Mouse (Mus musculus) forelimb bud, embryonic 11.5 days (tissue): ENCODE measurements around the gene Lingo3.
"Not testable (repeated sequence)": the region's sequence is repeated elsewhere in the genome, so short reads cannot be mapped to it uniquely, and the experiment has no call there.

Source experiments
- DNase-seq: peaks from one replicate; pipeline ENCODE4 v3.0.0-alpha.2; 2012; ENCODE audit warnings: low read depth, low spot score

Lingo3 gene

GRCm38 (mm10) chr10:80821991-80822390 lies 21.8 kb downstream of the Lingo3 start:
- no peak for DNase-seq

- no peak for DNase-seq
Observed at GRCm38 (mm10) chr10:80819406-80819805, 24.4 kb downstream of the Lingo3 start.

GRCm38 (mm10) chr10:80818599-80819281 lies 25.1 kb downstream of the Lingo3 start:
- DNase-seq: no peak

- not testable (repeated sequence) for DNase-seq
Observed at GRCm38 (mm10) chr10:80817955-80818354, 25.9 kb downstream of the Lingo3 start.

GRCm38 (mm10) chr10:80817164-80817563 lies 26.7 kb downstream of the Lingo3 start:
- no peak for DNase-seq

- not testable (repeated sequence) for DNase-seq
Observed at GRCm38 (mm10) chr10:80816303-80816702, 27.5 kb downstream of the Lingo3 start.

- DNase-seq: no peak
Observed at GRCm38 (mm10) chr10:80814800-80815199, 29.0 kb downstream of the Lingo3 start.

GRCm38 (mm10) chr10:80813366-80813765 lies 30.5 kb downstream of the Lingo3 start, which contains the start of gene Jsrp1:
TSS of gene Jsrp1 (minus strand) at chr10:80813498.
- DNase-seq: no peak

GRCm38 (mm10) chr10:80812391-80813041 lies 31.3 kb downstream of the Lingo3 start:
- no peak for DNase-seq

- DNase-seq: no peak
Observed at GRCm38 (mm10) chr10:80810084-80810483, 33.8 kb downstream of the Lingo3 start.

GRCm38 (mm10) chr10:80808985-80809632 lies 34.7 kb downstream of the Lingo3 start:
- no peak for DNase-seq

- DNase-seq: no peak
Observed at GRCm38 (mm10) chr10:80808099-80808984, 35.5 kb downstream of the Lingo3 start.

GRCm38 (mm10) chr10:80807057-80807627 lies 36.7 kb downstream of the Lingo3 start:
- peak; percentile 65 for DNase-seq

GRCm38 (mm10) chr10:80806341-80807056 lies 37.3 kb downstream of the Lingo3 start:
- DNase-seq: no peak

- peak; percentile 56 for DNase-seq
Observed at GRCm38 (mm10) chr10:80805925-80806324, 37.9 kb downstream of the Lingo3 start.

GRCm38 (mm10) chr10:80805322-80805721 lies 38.5 kb downstream of the Lingo3 start:
- DNase-seq: no peak

- no peak for DNase-seq
Observed at GRCm38 (mm10) chr10:80804916-80805315, 38.9 kb downstream of the Lingo3 start, which contains the start of gene Amh. TSS of gene Amh (plus strand) at chr10:80805243.

- no peak for DNase-seq
Observed at GRCm38 (mm10) chr10:80804340-80804739, 39.5 kb downstream of the Lingo3 start.

GRCm38 (mm10) chr10:80802996-80803395 lies 40.8 kb downstream of the Lingo3 start:
- DNase-seq: no peak

GRCm38 (mm10) chr10:80802204-80802912 lies 41.5 kb downstream of the Lingo3 start:
- DNase-seq: no peak
